Mouse (Mus musculus): Measurements from ENCODE around the gene Casc1. TPM values are rescaled to one million over a fixed set of nuclear protein-coding genes. Genes with fewer than 3 reads are reported as not detected.

Gene Casc1
- polyA plus RNA-seq, 1 experiment from 2014 or later, result 0.91 TPM

DNA sequence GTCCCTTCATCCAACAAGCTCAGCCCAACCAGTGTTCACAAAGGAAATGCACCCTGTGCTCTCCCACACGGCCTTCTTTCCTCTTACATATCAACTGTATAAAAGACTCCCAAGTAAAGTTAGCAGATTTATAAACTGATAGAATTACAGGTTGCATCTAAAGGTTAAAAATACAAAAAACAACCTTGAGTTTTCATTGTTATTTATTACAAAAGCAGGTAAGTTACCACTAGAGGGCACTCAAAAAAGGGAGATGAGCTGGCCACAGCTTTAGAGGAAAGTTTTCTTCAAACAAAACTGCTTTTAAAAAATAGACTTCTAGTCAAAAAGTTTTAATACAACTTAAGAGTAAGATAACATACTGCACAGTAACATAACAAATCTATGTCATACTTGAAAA is 31.7 kb upstream of the Casc1 start:
- H3K4me1 ChIP-seq (replicated peaks; ENCODE audit: control insufficient read depth, insufficient read depth, low read length), result no peaks in the 10 kb centered on the region
- ATAC-seq (ENCODE audit: low FRiP score) (no peak), DNase-seq (ENCODE audit: low spot score) (peak; percentile 26)
- WGBS, result 53% methylated on average over 1 of the region's 1 CpGs
- H3K4me2 ChIP-seq (replicated peaks; ENCODE audit: low read depth, low read length), result no peak overlapping the region
- H3K27ac ChIP-seq (ENCODE audit: low read depth, low read length), result no peak overlapping the region
- H3K36me3 ChIP-seq (ENCODE audit: control insufficient read depth, insufficient read depth, low read length), result no peaks in the 10 kb centered on the region
- H3K27me3 ChIP-seq (ENCODE audit: control insufficient read depth, insufficient read depth, low read length), result no peaks in the 10 kb centered on the region
- H3K4me3 ChIP-seq (ENCODE audit: low read depth, low read length), result no peak overlapping the region
- H3K9ac ChIP-seq (ENCODE audit: low read depth, low read length), result no peak overlapping the region
- no peaks in the 10 kb centered on the region for H3K9me3 ChIP-seq (ENCODE audit: control insufficient read depth, low read length)

DNA sequence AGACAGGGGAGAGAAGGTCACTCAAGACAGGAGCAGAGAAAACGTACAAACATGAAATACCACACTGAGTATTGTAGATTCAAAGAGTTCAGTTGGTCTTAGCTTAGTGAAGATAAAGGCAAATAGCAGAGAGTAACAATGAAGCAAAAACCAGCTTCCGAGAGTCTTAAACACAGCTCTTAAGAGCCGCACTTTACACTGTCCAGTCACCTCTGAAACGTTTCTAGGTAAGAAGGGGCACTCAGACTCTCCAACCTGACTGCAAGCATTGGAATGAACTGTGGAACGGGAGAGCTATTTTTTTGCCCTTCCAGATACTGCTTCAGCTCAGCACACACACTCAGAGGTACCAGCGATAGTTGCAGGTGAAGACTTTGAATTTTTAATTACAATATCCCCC is 29.5 kb upstream of the Casc1 start:
- H3K4me2 ChIP-seq (replicated peaks; ENCODE audit: low read depth, low read length), result no peak overlapping the region
- WGBS, result 92% methylated on average over 6 of the region's 6 CpGs
- no peak overlapping the region for H3K9ac ChIP-seq (ENCODE audit: low read depth, low read length)
- H3K27ac ChIP-seq (ENCODE audit: low read depth, low read length), result no peak overlapping the region
- ATAC-seq (ENCODE audit: low FRiP score) (no peak), DNase-seq (ENCODE audit: low spot score) (no peak)
- no peaks in the 10 kb centered on the region for H3K27me3 ChIP-seq (ENCODE audit: control insufficient read depth, insufficient read depth, low read length)
- H3K9me3 ChIP-seq (ENCODE audit: control insufficient read depth, low read length), result no peaks in the 10 kb centered on the region
- no peaks in the 10 kb centered on the region for H3K36me3 ChIP-seq (ENCODE audit: control insufficient read depth, insufficient read depth, low read length)
- no peak overlapping the region for H3K4me3 ChIP-seq (ENCODE audit: low read depth, low read length)
- no peaks in the 10 kb centered on the region for H3K4me1 ChIP-seq (replicated peaks; ENCODE audit: control insufficient read depth, insufficient read depth, low read length)

DNA sequence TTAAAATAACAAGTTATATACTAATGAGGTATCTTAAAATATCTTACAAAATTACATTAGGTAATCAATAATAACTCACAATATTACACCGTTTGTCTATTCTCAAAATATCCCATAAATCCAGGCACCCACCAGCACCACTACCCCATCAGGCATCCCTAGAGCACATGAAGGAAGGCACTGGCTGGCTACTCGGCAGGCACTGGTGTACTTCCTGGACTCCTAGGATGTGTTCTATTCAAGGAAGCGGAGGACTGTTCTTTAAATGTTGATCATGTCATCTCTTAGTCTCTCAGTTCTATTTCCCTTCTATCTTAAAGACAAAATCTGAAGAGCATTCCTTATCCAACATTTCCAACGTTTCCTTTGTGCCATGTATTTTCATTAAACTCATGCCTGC is 26.3 kb upstream of the Casc1 start:
- Histone ChIP-seq H3K36me3 (ENCODE audit: control insufficient read depth, insufficient read depth, low read length) (no peaks in the 10 kb centered on the region), H3K4me3 (ENCODE audit: low read depth, low read length) (no peak overlapping the region), H3K4me2 (replicated peaks; ENCODE audit: low read depth, low read length) (no peak overlapping the region), H3K4me1 (replicated peaks; ENCODE audit: control insufficient read depth, insufficient read depth, low read length) (no peaks in the 10 kb centered on the region), H3K27ac (ENCODE audit: low read depth, low read length) (no peak overlapping the region), H3K9ac (ENCODE audit: low read depth, low read length) (no peak overlapping the region), H3K9me3 (ENCODE audit: control insufficient read depth, low read length) (no peaks in the 10 kb centered on the region), H3K27me3 (ENCODE audit: control insufficient read depth, insufficient read depth, low read length) (no peaks in the 10 kb centered on the region)
- DNase-seq (ENCODE audit: low spot score) (no peak), ATAC-seq (ENCODE audit: low FRiP score) (no peak)
- 78% methylated on average over 4 of the region's 4 CpGs for WGBS

DNA sequence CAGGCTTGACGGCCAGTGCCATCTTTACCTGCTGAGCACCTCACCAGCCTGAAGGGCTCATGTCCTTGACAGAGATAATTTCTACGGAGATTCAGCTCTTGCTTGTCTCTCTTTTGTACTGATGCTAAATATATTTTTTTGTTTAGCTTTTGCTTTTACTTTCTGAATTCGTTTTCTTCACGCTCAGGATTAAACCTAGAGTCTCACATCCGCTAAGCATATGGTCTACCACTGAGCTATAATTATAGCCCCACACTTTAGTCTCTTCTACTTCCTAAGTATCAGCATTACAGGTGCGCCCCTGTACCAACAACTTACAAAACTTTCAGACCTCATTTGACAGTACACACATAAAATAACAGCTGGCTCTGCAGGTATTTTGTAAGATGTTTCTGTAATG is 24.6 kb upstream of the Casc1 start:
- no peaks in the 10 kb centered on the region for H3K9me3 ChIP-seq (ENCODE audit: control insufficient read depth, low read length)
- no peak overlapping the region for H3K4me3 ChIP-seq (ENCODE audit: low read depth, low read length)
- H3K36me3 ChIP-seq (ENCODE audit: control insufficient read depth, insufficient read depth, low read length), result no peaks in the 10 kb centered on the region
- DNase-seq (ENCODE audit: low spot score) (no peak), ATAC-seq (ENCODE audit: low FRiP score) (no peak)
- H3K4me2 ChIP-seq (replicated peaks; ENCODE audit: low read depth, low read length), result no peak overlapping the region
- H3K4me1 ChIP-seq (replicated peaks; ENCODE audit: control insufficient read depth, insufficient read depth, low read length), result no peaks in the 10 kb centered on the region
- H3K9ac ChIP-seq (ENCODE audit: low read depth, low read length), result no peak overlapping the region
- H3K27me3 ChIP-seq (ENCODE audit: control insufficient read depth, insufficient read depth, low read length), result no peaks in the 10 kb centered on the region
- H3K27ac ChIP-seq (ENCODE audit: low read depth, low read length), result no peak overlapping the region
- 93% methylated on average over 6 of the region's 6 CpGs for WGBS

DNA sequence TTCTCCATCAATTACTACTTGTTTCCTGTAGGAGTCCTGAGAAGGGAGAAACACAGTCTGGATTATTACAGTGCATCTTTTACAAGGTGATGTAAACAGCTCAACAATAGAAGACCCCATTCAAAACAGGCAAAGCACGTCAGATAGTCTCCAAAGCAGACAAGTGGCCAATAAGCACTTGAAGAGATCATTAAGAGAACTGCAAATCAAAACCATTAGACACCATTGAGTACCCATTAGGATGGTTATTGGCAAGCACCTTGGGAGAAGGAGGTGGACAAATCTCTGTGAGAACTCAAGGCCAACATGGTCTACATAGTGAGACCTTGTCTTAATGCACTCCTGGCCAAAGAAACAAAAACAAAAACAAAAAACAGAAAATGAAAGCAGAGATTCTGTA is 23.6 kb upstream of the Casc1 start:
- Histone ChIP-seq H3K4me1 (replicated peaks; ENCODE audit: control insufficient read depth, insufficient read depth, low read length) (no peaks in the 10 kb centered on the region), H3K36me3 (ENCODE audit: control insufficient read depth, insufficient read depth, low read length) (no peaks in the 10 kb centered on the region), H3K4me2 (replicated peaks; ENCODE audit: low read depth, low read length) (no peak overlapping the region), H3K9me3 (ENCODE audit: control insufficient read depth, low read length) (no peaks in the 10 kb centered on the region), H3K27me3 (ENCODE audit: control insufficient read depth, insufficient read depth, low read length) (no peaks in the 10 kb centered on the region), H3K4me3 (ENCODE audit: low read depth, low read length) (no peak overlapping the region), H3K9ac (ENCODE audit: low read depth, low read length) (no peak overlapping the region), H3K27ac (ENCODE audit: low read depth, low read length) (no peak overlapping the region)
- 91% methylated on average over 1 of the region's 1 CpGs for WGBS
- ATAC-seq (ENCODE audit: low FRiP score), result no peak
- no peak for DNase-seq (ENCODE audit: low spot score)

DNA sequence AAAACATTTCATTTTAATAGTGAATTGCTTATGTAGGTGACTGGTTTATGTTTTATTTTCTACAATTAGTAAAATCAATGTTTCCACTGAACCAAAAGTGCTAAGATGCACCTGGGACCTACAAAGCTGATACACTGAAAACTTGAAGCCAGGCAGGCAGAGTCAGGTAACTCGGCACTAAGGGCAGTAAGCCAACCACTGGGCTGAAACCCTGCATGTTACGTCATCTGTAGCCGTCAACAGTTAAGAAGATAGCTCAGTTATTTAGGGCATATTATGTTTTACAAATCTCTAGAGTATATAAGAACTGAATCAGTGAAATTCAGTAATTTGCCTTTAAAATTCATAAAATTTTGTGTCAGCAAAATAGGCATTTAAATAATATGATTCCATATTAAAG is 15.5 kb upstream of the Casc1 start:
- ATAC-seq (ENCODE audit: low FRiP score) (no peak), DNase-seq (ENCODE audit: low spot score) (no peak)
- 95% methylated on average over 3 of the region's 3 CpGs for WGBS
- Histone ChIP-seq H3K9me3 (ENCODE audit: control insufficient read depth, low read length) (no peaks in the 10 kb centered on the region), H3K4me3 (ENCODE audit: low read depth, low read length) (no peak overlapping the region), H3K27me3 (ENCODE audit: control insufficient read depth, insufficient read depth, low read length) (no peaks in the 10 kb centered on the region), H3K27ac (ENCODE audit: low read depth, low read length) (no peak overlapping the region), H3K36me3 (ENCODE audit: control insufficient read depth, insufficient read depth, low read length) (no peaks in the 10 kb centered on the region), H3K4me1 (replicated peaks; ENCODE audit: control insufficient read depth, insufficient read depth, low read length) (no peaks in the 10 kb centered on the region), H3K4me2 (replicated peaks; ENCODE audit: low read depth, low read length) (no peak overlapping the region), H3K9ac (ENCODE audit: low read depth, low read length) (no peak overlapping the region)

DNA sequence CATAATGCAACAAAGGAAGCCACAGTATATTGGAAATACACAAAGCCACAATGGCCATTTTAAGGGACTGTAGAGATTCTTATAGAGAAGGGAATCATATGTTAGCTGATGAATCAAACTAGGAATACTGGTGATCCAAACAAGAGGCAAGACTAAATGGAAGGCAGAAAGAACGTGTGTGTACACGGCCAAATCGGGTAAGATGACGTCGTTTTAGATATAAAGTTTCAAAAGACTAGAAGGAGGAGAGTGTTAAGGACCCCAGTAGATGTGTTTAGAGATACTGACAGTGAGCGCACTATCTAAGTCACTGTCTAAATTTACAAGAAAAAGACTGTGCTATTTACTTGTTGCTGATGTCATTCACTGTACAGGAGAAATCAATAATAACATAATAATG is 13.4 kb upstream of the Casc1 start:
- WGBS, result 95% methylated on average over 6 of the region's 6 CpGs
- H3K27ac ChIP-seq (ENCODE audit: low read depth, low read length), result no peak overlapping the region
- no peak overlapping the region for H3K4me3 ChIP-seq (ENCODE audit: low read depth, low read length)
- H3K4me1 ChIP-seq (replicated peaks; ENCODE audit: control insufficient read depth, insufficient read depth, low read length), result no peaks in the 10 kb centered on the region
- H3K4me2 ChIP-seq (replicated peaks; ENCODE audit: low read depth, low read length), result no peak overlapping the region
- no peak for ATAC-seq (ENCODE audit: low FRiP score)
- H3K9ac ChIP-seq (ENCODE audit: low read depth, low read length), result no peak overlapping the region
- no peaks in the 10 kb centered on the region for H3K9me3 ChIP-seq (ENCODE audit: control insufficient read depth, low read length)
- DNase-seq (ENCODE audit: low spot score), result no peak
- H3K36me3 ChIP-seq (ENCODE audit: control insufficient read depth, insufficient read depth, low read length), result no peaks in the 10 kb centered on the region
- no peaks in the 10 kb centered on the region for H3K27me3 ChIP-seq (ENCODE audit: control insufficient read depth, insufficient read depth, low read length)

DNA sequence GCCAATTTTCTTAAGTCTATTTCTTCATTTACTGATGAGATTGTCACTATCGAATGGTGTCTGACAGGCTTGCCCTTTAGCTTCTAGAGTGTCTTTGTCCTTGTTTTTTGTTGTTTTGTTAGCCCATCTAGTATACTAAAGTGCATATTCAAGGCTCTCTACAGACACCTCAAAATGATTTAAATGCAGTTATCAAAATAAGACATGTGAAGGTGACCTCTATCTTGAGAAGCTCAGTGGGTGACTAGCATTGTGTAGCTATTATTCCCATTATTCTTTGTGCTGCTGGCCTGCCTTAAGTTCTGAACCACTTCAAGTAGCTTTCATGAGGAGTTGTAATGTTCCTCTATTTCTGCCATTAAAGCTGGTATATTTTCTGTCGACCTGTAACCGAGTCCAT is 5.0 kb upstream of the Casc1 start:
- H3K4me3 ChIP-seq (ENCODE audit: low read depth, low read length), result no peak overlapping the region
- no peaks in the 10 kb centered on the region for H3K4me1 ChIP-seq (replicated peaks; ENCODE audit: control insufficient read depth, insufficient read depth, low read length)
- DNase-seq (ENCODE audit: low spot score) (no peak), ATAC-seq (ENCODE audit: low FRiP score) (no peak)
- no peaks in the 10 kb centered on the region for H3K9me3 ChIP-seq (ENCODE audit: control insufficient read depth, low read length)
- no peak overlapping the region for H3K27ac ChIP-seq (ENCODE audit: low read depth, low read length)
- H3K27me3 ChIP-seq (ENCODE audit: control insufficient read depth, insufficient read depth, low read length), result no peaks in the 10 kb centered on the region
- H3K4me2 ChIP-seq (replicated peaks; ENCODE audit: low read depth, low read length), result no peak overlapping the region
- WGBS, result 91% methylated on average over 3 of the region's 3 CpGs
- H3K9ac ChIP-seq (ENCODE audit: low read depth, low read length), result no peak overlapping the region
- no peaks in the 10 kb centered on the region for H3K36me3 ChIP-seq (ENCODE audit: control insufficient read depth, insufficient read depth, low read length)

DNA sequence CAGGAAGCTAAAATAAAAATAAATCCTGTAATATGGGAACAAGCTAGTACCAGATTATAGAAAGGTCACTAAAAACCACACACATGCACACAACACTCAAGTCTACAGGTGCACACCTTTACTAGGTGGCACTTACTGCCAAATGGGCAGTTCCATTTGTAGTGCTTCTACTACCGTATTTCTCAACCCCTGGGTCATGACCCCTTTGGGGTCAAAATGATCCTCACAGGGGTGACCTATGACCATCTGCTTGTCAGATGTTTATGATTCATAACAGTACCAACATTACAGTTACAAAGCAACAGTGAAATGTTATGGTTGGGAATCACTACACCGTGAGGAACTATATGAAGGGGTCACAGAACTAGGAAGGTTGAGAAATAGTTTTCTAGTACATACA is 3.1 kb upstream of the Casc1 start:
- Histone ChIP-seq H3K4me1 (replicated peaks; ENCODE audit: control insufficient read depth, insufficient read depth, low read length) (no peaks in the 10 kb centered on the region), H3K4me2 (replicated peaks; ENCODE audit: low read depth, low read length) (no peak overlapping the region), H3K27ac (ENCODE audit: low read depth, low read length) (no peak overlapping the region), H3K27me3 (ENCODE audit: control insufficient read depth, insufficient read depth, low read length) (no peaks in the 10 kb centered on the region), H3K9me3 (ENCODE audit: control insufficient read depth, low read length) (no peaks in the 10 kb centered on the region), H3K4me3 (ENCODE audit: low read depth, low read length) (no peak overlapping the region), H3K9ac (ENCODE audit: low read depth, low read length) (no peak overlapping the region), H3K36me3 (ENCODE audit: control insufficient read depth, insufficient read depth, low read length) (no peaks in the 10 kb centered on the region)
- ATAC-seq (ENCODE audit: low FRiP score) (no peak), DNase-seq (ENCODE audit: low spot score) (no peak)
- 83% methylated on average over 2 of the region's 2 CpGs for WGBS
